Mouse (Mus musculus) lung, postnatal 10 days (tissue): Measurements from ENCODE around the gene Opcml.
A peak's percentile ranks its signal among the peaks of the same experiment; 100 is the strongest.

Experiments used
- DNase-seq: peaks from one replicate; pipeline ENCODE4 v3.0.0; 2021

Gene Opcml

GRCm38 (mm10) chr9:28013192-28013591 is 222.6 kb downstream of the Opcml start:
- no peak for DNase-seq

DNA sequence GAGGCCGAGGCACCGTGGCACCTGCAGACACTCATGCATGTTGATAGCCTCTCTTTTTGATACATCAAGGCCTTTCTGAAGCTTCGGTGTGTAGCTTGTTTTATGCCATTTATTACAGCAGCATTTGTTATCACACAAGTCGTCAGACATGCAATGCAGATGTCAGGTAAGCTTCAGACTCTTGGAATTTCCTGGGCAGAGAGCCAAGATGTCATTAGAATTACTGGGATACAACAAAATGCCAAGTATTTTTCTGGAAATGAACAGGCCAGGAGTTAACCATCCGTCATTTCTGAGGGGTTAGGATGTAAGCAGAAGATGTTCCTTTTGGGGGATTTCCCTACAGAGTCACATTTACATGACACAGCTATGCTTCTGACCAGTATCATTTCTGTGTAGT is 237.6 kb downstream of the Opcml start:
- no peak for DNase-seq

GRCm38 (mm10) chr9:28028788-28029393 is 238.3 kb downstream of the Opcml start:
- no peak for DNase-seq

DNA sequence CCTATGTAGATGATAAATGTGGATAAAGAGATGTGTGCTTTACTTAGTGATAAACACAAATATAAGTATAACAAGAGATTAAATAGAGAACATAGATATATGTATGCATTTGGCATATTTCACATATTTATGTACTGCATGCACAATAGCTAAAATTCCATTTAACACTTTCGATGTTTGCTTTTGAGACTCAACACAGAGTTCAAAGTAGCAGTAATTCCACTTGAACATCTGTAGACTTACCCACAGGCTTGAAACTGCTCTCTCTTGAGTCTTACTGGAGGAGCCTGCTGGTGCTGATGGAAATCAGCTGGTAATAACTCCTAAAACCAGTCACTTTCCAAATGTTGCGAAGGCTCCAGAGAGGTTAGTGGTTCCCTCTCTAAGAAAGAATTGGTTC is 258.6 kb downstream of the Opcml start:
- no peak for DNase-seq

- no peak for DNase-seq
These were observed 266.7 kb downstream of the Opcml start for GRCm38 (mm10) chr9:28057171-28057845.

DNA sequence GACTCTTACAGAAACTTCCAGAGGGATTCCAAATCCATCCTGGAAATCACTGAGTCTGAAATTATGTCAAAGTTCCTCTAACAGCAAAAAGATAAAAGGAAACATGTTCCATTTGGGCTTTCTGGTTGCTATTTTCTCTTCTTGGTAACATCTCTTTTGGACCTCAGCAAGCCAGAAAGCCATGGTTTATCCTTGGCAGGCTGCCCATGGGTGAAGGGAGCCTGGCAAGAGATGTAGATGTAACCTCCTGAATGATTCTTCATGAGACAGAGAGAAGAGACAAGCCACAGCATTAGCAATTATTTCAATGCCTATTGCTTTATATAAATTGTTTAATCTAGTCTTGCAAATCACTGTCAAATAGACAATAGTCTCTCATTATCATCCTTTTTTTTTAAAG is 274.6 kb downstream of the Opcml start:
- DNase-seq: peak; percentile 25

- DNase-seq: no peak
These were observed 290.1 kb downstream of the Opcml start for GRCm38 (mm10) chr9:28080694-28081093.

DNA sequence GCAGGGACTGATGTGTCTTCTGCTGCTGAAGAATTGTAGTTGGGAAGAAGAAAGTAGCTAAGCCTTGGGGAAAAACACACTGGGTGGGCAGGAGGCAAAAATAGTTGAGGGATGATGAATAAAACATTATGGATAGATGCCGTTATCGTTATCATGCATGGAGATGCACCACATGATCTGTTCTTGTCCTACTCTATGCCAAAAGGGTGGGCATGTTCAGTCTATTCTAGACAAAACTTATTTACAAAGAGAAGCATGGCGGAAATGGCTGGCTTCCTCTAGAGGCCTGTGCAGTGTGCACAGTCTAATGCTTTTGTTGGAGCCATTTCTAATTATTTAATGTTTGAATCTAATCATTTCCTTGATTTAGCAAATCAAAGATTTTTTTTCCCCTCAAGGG is 293.2 kb downstream of the Opcml start:
- DNase-seq: peak; percentile 21

GRCm38 (mm10) chr9:28084273-28084726 is 293.7 kb downstream of the Opcml start:
- DNase-seq: peak; percentile 42

DNA sequence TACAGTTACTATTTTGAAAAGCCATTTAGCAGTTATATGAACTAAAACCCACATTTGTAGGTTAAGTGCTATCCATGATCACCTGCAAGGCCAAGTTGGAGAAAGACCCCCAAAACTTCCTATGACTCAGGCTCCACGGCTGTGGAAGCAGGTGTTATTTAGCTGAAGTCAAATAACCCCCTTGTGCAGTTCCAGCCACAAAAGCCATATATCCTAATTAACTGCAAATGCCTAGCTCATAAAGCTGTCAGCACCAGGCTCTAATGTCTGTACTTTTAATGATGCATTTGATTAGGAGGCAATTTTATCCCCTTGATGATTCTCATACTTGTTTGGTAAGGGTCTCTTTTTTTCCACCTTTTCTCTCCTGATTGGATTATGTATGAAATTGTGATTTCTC is 300.8 kb downstream of the Opcml start:
- DNase-seq: no peak

- no peak for DNase-seq
These were observed 304.1 kb downstream of the Opcml start for GRCm38 (mm10) chr9:28094722-28095121.

DNA sequence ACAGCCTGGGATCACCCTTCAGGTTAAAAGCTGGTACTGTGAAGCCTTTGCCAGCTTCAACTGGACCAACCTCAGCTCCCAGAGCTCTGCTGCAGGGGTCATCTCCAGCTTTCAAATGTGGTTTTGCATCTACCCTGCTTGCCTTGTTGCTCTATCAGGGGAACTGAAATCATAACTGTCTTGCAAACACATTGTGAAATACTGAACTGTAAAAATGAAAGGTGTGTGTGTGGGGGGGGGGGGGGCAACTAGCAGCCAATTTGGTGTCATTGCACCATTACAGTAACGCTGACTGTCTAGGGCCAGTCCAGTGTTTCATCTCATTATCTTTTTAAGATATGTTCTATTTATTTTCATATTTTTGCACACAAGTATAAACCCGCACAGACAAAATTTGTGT is 305.6 kb downstream of the Opcml start:
- DNase-seq: no peak

DNA sequence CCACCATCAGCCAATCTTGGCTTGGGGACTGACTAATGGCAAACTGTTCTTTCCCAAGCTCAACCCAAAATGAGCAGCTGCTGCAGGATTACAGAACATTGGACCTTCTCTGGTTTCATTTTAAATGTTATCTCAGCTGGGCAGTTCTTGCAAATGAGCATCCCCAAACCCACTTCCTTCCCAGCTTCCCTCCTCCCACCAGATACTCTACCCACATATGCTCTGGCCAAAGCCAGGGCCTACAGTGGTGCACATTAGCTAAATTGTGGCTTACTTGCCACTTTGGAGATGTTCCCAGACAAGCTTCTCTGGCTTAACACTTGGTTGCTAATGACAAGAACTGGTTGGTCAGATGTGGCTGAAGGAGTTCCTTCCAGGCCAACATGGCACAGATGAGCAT is 311.4 kb downstream of the Opcml start:
- DNase-seq: no peak

GRCm38 (mm10) chr9:28121858-28122257 is 331.3 kb downstream of the Opcml start:
- peak; percentile 36 for DNase-seq

DNA sequence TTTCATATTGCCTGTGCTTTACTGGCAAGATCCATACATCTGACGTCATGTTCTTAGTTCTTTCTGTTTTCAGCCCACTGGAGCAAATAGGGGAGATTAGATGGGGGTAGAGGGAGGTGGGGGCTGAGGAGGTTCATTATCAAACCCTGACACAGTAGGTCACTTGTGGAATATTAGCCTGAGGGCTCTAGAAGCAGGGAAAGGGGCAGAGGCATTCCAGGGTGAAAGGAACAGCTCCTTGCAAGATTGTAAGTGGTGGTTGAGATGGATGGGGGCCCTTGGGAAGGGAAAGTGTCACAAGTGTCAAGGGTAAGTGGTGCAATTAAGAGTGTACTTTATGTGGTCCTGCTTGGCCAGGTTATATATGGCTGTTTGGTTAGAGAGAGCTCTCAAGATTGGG is 338.2 kb downstream of the Opcml start:
- no peak for DNase-seq

DNA sequence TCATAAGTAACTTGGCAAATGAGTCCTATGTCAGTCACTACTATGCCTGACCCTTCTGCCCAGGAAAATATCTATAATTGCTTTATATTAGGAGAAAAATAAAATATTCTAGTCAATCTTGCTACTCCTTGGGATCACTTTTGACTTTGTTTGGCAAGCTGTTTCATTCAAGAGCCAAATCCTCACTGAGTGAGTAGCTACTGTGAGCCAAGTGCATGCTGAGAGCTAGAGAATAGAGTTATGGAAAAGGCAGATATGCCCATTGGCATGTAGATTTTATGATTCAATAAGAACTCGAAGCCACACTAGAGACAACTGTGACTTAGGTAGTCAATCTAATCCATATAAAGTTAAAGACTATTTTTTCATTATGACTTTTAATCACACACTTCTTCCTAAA is 340.9 kb downstream of the Opcml start:
- DNase-seq: no peak

DNA sequence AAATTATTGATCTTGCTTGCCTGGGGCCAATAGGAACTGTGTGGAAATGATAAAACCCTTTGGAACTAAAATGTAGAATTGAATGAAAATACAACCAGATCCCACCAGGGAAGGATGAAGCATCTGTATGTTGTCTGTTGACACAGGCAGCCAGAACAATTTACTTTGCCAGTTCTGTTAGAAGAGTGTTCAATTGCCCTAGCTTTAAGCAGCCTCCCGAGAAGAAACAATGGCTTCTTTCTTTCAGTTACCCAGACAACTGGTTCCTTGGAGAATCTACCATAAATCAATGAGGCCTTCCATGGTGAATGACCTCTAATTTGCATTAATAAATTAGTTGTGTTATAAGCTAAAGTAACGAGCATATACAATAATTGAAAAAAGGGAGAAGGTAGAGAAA is 346.0 kb downstream of the Opcml start:
- DNase-seq: no peak

GRCm38 (mm10) chr9:28139957-28140597 is 349.5 kb downstream of the Opcml start:
- DNase-seq: no peak

- no peak for DNase-seq
These were observed 358.9 kb downstream of the Opcml start for GRCm38 (mm10) chr9:28149507-28149906.

DNA sequence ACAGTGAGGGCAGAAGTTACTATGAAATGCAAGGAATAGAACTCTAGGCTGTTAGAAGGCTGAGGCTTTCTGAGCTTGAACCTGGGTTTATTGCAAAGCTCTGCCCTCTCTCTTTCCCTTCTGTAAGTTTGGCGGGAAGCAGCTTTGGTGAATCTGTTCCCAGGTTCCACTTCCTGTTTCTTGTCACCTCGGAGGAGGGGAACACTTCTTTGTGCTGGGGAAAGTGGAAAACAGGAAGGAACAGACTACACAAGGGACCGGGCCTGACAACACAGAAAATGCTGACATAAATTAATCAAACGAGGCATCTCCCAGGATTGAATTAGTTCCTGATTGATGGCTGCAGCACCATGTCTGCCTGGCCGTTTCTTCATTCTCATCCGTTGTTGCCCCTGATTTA is 363.2 kb downstream of the Opcml start:
- DNase-seq: no peak

DNA sequence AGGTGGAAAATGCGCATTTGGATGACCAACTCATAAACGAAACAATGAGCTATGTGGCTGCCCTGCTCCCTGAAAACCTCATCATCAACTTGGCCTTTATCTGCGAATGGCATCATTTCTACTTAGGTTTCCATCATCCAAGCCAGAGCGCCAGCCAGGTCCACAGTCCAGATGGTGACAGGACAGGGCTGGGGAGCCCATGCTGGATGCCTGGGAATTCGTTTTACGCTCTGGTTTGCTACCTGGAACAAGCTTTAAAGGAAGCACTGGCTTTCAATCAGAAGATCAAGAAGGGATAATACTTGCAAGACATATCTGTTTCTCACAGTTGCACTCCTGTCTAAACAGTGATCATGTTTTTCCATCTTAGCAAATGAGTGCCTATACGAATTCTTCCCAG is 366.5 kb downstream of the Opcml start:
- DNase-seq: no peak

- no peak for DNase-seq
These were observed 370.4 kb downstream of the Opcml start for GRCm38 (mm10) chr9:28160953-28161352.

GRCm38 (mm10) chr9:28163946-28164345 is 373.4 kb downstream of the Opcml start:
- no peak for DNase-seq

DNA sequence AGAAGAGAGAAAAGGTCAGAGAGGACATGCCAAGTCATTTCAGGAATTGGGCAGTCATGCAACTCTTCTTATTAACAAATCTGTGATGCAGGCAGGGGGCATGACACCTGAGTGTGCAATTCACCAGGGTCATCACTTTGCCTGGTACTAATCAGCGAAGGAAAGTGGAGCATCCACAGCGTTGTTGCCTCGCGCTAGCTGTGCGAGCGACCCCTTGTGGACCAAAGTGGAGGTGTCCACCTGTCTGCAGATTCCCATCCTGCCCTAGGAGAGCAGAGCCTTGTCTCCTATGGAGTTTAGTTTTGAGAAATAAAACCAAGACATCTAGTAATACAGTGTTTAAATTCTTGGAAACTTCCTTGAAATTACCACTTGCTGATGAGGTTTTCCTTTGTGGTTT is 381.3 kb downstream of the Opcml start:
- DNase-seq: peak; percentile 51
